10 mouse cellular contexts compared by ENCODE assay signal in the genomic region with DNA sequence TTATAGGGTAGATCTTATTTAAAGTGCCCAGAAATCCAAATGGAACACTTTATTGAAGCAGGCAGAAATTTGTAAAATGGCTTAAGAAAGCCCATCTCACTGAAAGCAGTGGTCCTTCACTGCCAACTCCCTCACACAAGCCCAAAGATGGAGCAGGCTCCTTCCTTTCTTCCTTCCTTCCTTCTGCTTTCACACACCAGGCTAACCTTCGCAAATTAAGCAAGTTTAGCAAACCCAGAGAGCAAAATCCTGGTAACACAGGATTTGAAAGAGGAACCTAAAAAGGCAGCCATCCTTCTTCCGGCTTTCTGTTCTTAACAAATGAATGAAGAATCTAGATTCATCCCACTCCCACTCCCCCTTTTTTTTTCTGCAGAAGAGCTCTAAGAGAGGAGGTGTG.
DNase-seq lines count a peak whose midpoint lies in the region; ATAC-seq and TF ChIP-seq lines count a peak whose summit lies in the region.
"Had no signal": no experiment of that assay in that cellular context is flagged by ENCODE, and none has a peak within 500 bp of the region (broad histone marks: within the 10 kb centered on the region; RNA-seq: fewer than 3 reads in every experiment).

No protein-coding gene starts in this region.

- H3K36me3 ChIP-seq in kidney, embryonic 15.5 days: no peaks in the 10 kb centered on the region
- H3K36me3 ChIP-seq in embryonic facial prominence, embryonic 15.5 days: no peaks in the 10 kb centered on the region
- H3K36me3 ChIP-seq in hindbrain, postnatal 0 days (ENCODE audit: insufficient read depth, low read length): no peaks in the 10 kb centered on the region
- H3K36me3 ChIP-seq in myocyte (ENCODE audit: control insufficient read depth, insufficient read depth): no peaks in the 10 kb centered on the region

- 59% methylated on average over 2 of the region's 2 CpGs for WGBS in kidney, embryonic 15.5 days
- whole genome bisulfite sequencing in embryonic facial prominence, embryonic 15.5 days: 64% methylated on average over 2 of the region's 2 CpGs
- 44% methylated on average over 2 of the region's 2 CpGs for WGBS in hindbrain, postnatal 0 days

- no peak for TF ChIP-seq POLR2A in myocyte (IDR thresholded peaks at IDR 0.05; ENCODE audit: insufficient read length, low read depth)

- no peak for TF ChIP-seq CTCF in hindbrain, postnatal 0 days (IDR thresholded peaks at IDR 0.05; ENCODE audit: low read depth)

- peak overlapping the region; percentile 95 for H3K4me2 ChIP-seq in kidney, embryonic 15.5 days
- H3K4me2 ChIP-seq in embryonic facial prominence, embryonic 15.5 days (replicated peaks): 0 out of 2 replicates have a peak overlapping the region, but pooled peaks have one; percentile 96
- peak overlapping the region; percentile 85 for H3K4me2 ChIP-seq in hindbrain, postnatal 0 days (ENCODE audit: low read depth, low read length)
- H3K4me2 ChIP-seq in myocyte (ENCODE audit: low read depth): peak overlapping the region; percentile 81

- H3ac ChIP-seq in myocyte (ENCODE audit: control insufficient read depth, insufficient read length): no peak overlapping the region

- peaks cover 16% of the 10 kb centered on the region for H3K27me3 ChIP-seq in kidney, embryonic 15.5 days
- peaks cover 23% of the 10 kb centered on the region for H3K27me3 ChIP-seq in embryonic facial prominence, embryonic 15.5 days
- H3K27me3 ChIP-seq in hindbrain, postnatal 0 days (ENCODE audit: insufficient read depth, low read length): no peaks in the 10 kb centered on the region
- H3K27me3 ChIP-seq in myocyte (ENCODE audit: control insufficient read depth, insufficient read depth, insufficient read length): no peaks in the 10 kb centered on the region

- no peak for ATAC-seq in kidney, embryonic 15.5 days (replicated peaks; ENCODE audit: low FRiP score)
- no peak for ATAC-seq in embryonic facial prominence, embryonic 15.5 days (ENCODE audit: insufficient number of reproducible peaks, low FRiP score, low TSS enrichment, low read depth)
- no peak for ATAC-seq in hindbrain, postnatal 0 days

- DNase-seq in kidney, postnatal 25 days: no peak
- DNase-seq in hindbrain, postnatal 0 days (ENCODE audit: low spot score): no peak
- DNase-seq in cerebellum, postnatal 36 days: no peak
- DNase-seq in embryo, embryonic 10.5 days (ENCODE audit: low spot score): no peak
- DNase-seq in spleen, adult 18-20 months: no peak
- DNase-seq: adrenal gland, postnatal 10 days had no signal

- peaks cover 39% of the 10 kb centered on the region for H3K4me1 ChIP-seq in kidney, embryonic 15.5 days
- peaks cover 9% of the 10 kb centered on the region; the same call in 1 of the 2 replicates for H3K4me1 ChIP-seq in embryonic facial prominence, embryonic 15.5 days
- H3K4me1 ChIP-seq in hindbrain, postnatal 0 days (ENCODE audit: insufficient read depth, low read length): no peaks in the 10 kb centered on the region

- H3K9ac ChIP-seq in kidney, embryonic 15.5 days: 0 out of 2 replicates have a peak overlapping the region, but pooled peaks have one; percentile 21
- H3K9ac ChIP-seq in embryonic facial prominence, embryonic 15.5 days: no peak overlapping the region
- H3K9ac ChIP-seq in hindbrain, postnatal 0 days (replicated peaks; ENCODE audit: low read length): no peak overlapping the region; the same call in 1 of the 2 replicates

- 0 out of 2 replicates have a peak overlapping the region, but pooled peaks have one; percentile 52 for H3K27ac ChIP-seq in kidney, embryonic 15.5 days
- no peak overlapping the region for H3K27ac ChIP-seq in embryonic facial prominence, embryonic 15.5 days (replicated peaks)
- H3K27ac ChIP-seq in hindbrain, postnatal 0 days: peak overlapping the region; percentile 96; the same call in 1 of the 2 replicates

- H3K4me3 ChIP-seq in kidney, embryonic 15.5 days (replicated peaks): peak overlapping the region; percentile 83
- H3K4me3 ChIP-seq in embryonic facial prominence, embryonic 15.5 days (replicated peaks): no peak overlapping the region
- H3K4me3 ChIP-seq in hindbrain, postnatal 0 days (ENCODE audit: low read length): peak overlapping the region; percentile 84
- no peak overlapping the region for H3K4me3 ChIP-seq in myocyte

- H3K79me2 ChIP-seq in myocyte (ENCODE audit: control insufficient read depth, insufficient read depth): no peaks in the 10 kb centered on the region

- H3K9me3 ChIP-seq in kidney, embryonic 15.5 days (replicated peaks): no peaks in the 10 kb centered on the region
- no peaks in the 10 kb centered on the region for H3K9me3 ChIP-seq in embryonic facial prominence, embryonic 15.5 days (replicated peaks)
- H3K9me3 ChIP-seq in hindbrain, postnatal 0 days (ENCODE audit: low read length): no peaks in the 10 kb centered on the region
- H3K9me3 ChIP-seq: megakaryocyte, embryonic 14.5 days had no signal

TF ChIP-seq in myocyte, 11 proteins besides CTCF, POLR2A, EP300 and RAD21:
- no peak for TF ChIP-seq CEBPB (IDR thresholded peaks at IDR 0.05; ENCODE audit: insufficient read depth, poor library complexity, severe bottlenecking)
- TF ChIP-seq POLR2AphosphoS2 (IDR thresholded peaks at IDR 0.05; ENCODE audit: insufficient read length, low read depth): no peak
- no peak for TF ChIP-seq SRF (IDR thresholded peaks at IDR 0.05; ENCODE audit: control insufficient read depth, insufficient read length, low read depth)
- TF ChIP-seq E2F4 (IDR thresholded peaks at IDR 0.05; ENCODE audit: insufficient read depth): no peak

Comparison
In these comparisons a context has a peak if more than half of its experiments do, and no peak if none do; other contexts are left out.
1. H3K4me3 ChIP-seq: peak in kidney, embryonic 15.5 days (single experiment) and hindbrain, postnatal 0 days (single experiment); none in embryonic facial prominence, embryonic 15.5 days (single experiment) and myocyte (single experiment).
2. Peak in every context shown above with its lines, with median percentiles within 50 percentile points of each other: H3K4me2 ChIP-seq.